In the genomic region with DNA sequence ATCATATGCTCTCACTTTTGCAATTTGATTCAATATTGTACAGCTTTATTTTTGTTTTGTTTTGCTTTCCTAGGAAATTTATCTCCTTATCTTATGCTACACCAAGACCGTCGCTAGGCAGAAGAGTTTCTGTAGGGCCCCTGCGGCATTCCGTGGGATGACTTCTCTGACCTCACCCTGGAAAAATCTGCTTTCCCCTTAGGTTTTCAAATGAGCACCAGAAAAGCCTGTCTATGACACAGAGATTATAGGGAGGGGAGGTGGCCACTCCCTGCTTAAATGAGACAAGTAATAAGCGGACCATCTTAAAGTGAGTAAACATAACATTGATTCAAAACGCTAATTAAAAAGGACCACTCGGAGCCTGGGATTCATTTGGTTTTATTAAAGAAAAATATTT, we compare ENCODE assay signal across 12 mouse cellular contexts. TPM values are rescaled to one million over a fixed set of nuclear protein-coding genes. Genes with fewer than 3 reads are reported as not detected.
DNase-seq lines count a peak whose midpoint lies in the region; ATAC-seq and TF ChIP-seq lines count a peak whose summit lies in the region.
"Had no signal": no experiment of that assay in that cellular context is flagged by ENCODE, and none has a peak within 500 bp of the region (broad histone marks: within the 10 kb centered on the region; RNA-seq: fewer than 3 reads in every experiment).

No protein-coding gene starts in this region.

- 49% methylated on average over 7 of the region's 7 CpGs for WGBS in kidney, adult 2 months
- 49% methylated on average over 7 of the region's 7 CpGs for WGBS in heart, embryonic 16.5 days
- WGBS in forebrain, embryonic 13.5 days = 86% methylated on average over 7 of the region's 7 CpGs

- H3K27me3 ChIP-seq in kidney, adult 2 months (replicated peaks; ENCODE audit: control insufficient read depth, insufficient read depth, low read length) = no peaks in the 10 kb centered on the region
- no peaks in the 10 kb centered on the region for H3K27me3 ChIP-seq in heart, embryonic 16.5 days (ENCODE audit: control insufficient read depth, insufficient read depth, low read length)
- H3K27me3 ChIP-seq in megakaryocyte, embryonic 14.5 days (replicated peaks) = no peaks in the 10 kb centered on the region
- H3K27me3 ChIP-seq in forebrain, embryonic 13.5 days = no peaks in the 10 kb centered on the region
- H3K27me3 ChIP-seq: midbrain, embryonic 15.5 days had no signal

- no peaks in the 10 kb centered on the region for H3K9me3 ChIP-seq in heart, embryonic 16.5 days (replicated peaks; ENCODE audit: control insufficient read depth, low read length)
- no peaks in the 10 kb centered on the region for H3K9me3 ChIP-seq in megakaryocyte, embryonic 14.5 days
- H3K9me3 ChIP-seq in forebrain, embryonic 13.5 days (replicated peaks) = no peaks in the 10 kb centered on the region
- H3K9me3 ChIP-seq: midbrain, embryonic 15.5 days had no signal

- H3K27ac ChIP-seq in kidney, adult 2 months (ENCODE audit: insufficient read depth, low read depth, low read length) = peak overlapping the region; percentile 64; the same call in 1 of the 2 replicates
- H3K27ac ChIP-seq in heart, embryonic 16.5 days (ENCODE audit: low read length) = no peak overlapping the region
- H3K27ac ChIP-seq in forebrain, embryonic 13.5 days = no peak overlapping the region
- H3K27ac ChIP-seq: left cerebral cortex, adult 2 months; midbrain, embryonic 15.5 days had no signal

- no peak overlapping the region for H3K9ac ChIP-seq in heart, embryonic 16.5 days (ENCODE audit: low read length)
- H3K9ac ChIP-seq in forebrain, embryonic 13.5 days = no peak overlapping the region
- H3K9ac ChIP-seq: midbrain, embryonic 15.5 days had no signal

- no peaks in the 10 kb centered on the region for H3K4me1 ChIP-seq in kidney, adult 2 months (ENCODE audit: control insufficient read depth, insufficient read depth, low read length)
- H3K4me1 ChIP-seq in heart, embryonic 16.5 days (ENCODE audit: control insufficient read depth, insufficient read depth, low read length) = peaks cover 3% of the 10 kb centered on the region; the same call in 1 of the 2 replicates
- H3K4me1 ChIP-seq in megakaryocyte, embryonic 14.5 days = peaks cover 31% of the 10 kb centered on the region
- H3K4me1 ChIP-seq in forebrain, embryonic 13.5 days = no peaks in the 10 kb centered on the region
- H3K4me1 ChIP-seq: midbrain, embryonic 15.5 days had no signal

- no peak for TF ChIP-seq CTCF in kidney, adult 2 months (conservative IDR thresholded peaks at IDR 0.05; ENCODE audit: insufficient read depth, insufficient read length, low read depth, low read length)

- H3K4me2 ChIP-seq in heart, embryonic 16.5 days (ENCODE audit: low read depth, low read length) = peak overlapping the region; percentile 48
- no peak overlapping the region for H3K4me2 ChIP-seq in forebrain, embryonic 13.5 days
- H3K4me2 ChIP-seq: midbrain, embryonic 15.5 days had no signal

- no peak for TF ChIP-seq POLR2A in kidney, adult 2 months (IDR thresholded peaks at IDR 0.05; ENCODE audit: low read depth, low read length)

- peak overlapping the region; percentile 41 for H3K4me3 ChIP-seq in kidney, adult 2 months (ENCODE audit: insufficient read depth, low read depth, low read length)
- H3K4me3 ChIP-seq in heart, embryonic 16.5 days (ENCODE audit: low read length) = peak overlapping the region; percentile 41
- peak overlapping the region; percentile 88 for H3K4me3 ChIP-seq in megakaryocyte, embryonic 14.5 days (replicated peaks)
- H3K4me3 ChIP-seq in forebrain, embryonic 13.5 days = no peak overlapping the region
- H3K4me3 ChIP-seq: left cerebral cortex, adult 2 months; midbrain, embryonic 15.5 days had no signal

- no peaks in the 10 kb centered on the region for H3K36me3 ChIP-seq in kidney, adult 2 months (ENCODE audit: control insufficient read depth, insufficient read depth, low read length)
- no peaks in the 10 kb centered on the region for H3K36me3 ChIP-seq in heart, embryonic 16.5 days (ENCODE audit: control insufficient read depth, insufficient read depth)
- H3K36me3 ChIP-seq in megakaryocyte, embryonic 14.5 days (replicated peaks; ENCODE audit: low read length) = no peaks in the 10 kb centered on the region
- no peaks in the 10 kb centered on the region for H3K36me3 ChIP-seq in forebrain, embryonic 13.5 days (ENCODE audit: poor library complexity, severe bottlenecking)
- H3K36me3 ChIP-seq: midbrain, embryonic 15.5 days had no signal

- DNase-seq in kidney, adult 2 months = no peak
- DNase-seq in kidney, adult 9 months = no peak
- peak; percentile 64 for DNase-seq in NIH3T3 (ENCODE audit: low read depth)
- no peak for DNase-seq in right cerebral cortex, postnatal 36 days (ENCODE audit: low spot score in 2 of 2)
- DNase-seq in cerebellum, postnatal 25 days = no peak
- DNase-seq: adrenal gland, postnatal 14 days; embryo, embryonic 11 days had no signal

- no peak for ATAC-seq in heart, embryonic 16.5 days (replicated peaks; ENCODE audit: extremely low read depth, insufficient read depth, low FRiP score)
- no peak for ATAC-seq in forebrain, embryonic 13.5 days
- ATAC-seq: midbrain, embryonic 15.5 days had no signal

RNA-seq across cellular contexts. Expression of a gene that starts 1.0 kb away (rescaled TPM):
- polyA plus RNA-seq in kidney, adult 2 months (2012; rRNA removed) = 5.2 and 7.5 TPM in 2 replicates
- polyA plus RNA-seq in heart, embryonic 16.5 days (2015; fragmentation: Nextera tagmentation; extraction: Ambion mirVana) = 50.7 and 59.3 TPM in 2 replicates
- polyA plus RNA-seq in megakaryocyte, embryonic 14.5 days (2012; ENCODE audit: insufficient read depth, low replicate concordance) = 3.2 TPM in 1 of 2 replicates, not detected in the other
- polyA plus RNA-seq in forebrain, embryonic 13.5 days (2015; fragmentation: Nextera tagmentation; extraction: Ambion mirVana) = 1.1 and 1.4 TPM in 2 replicates
